Mouse (Mus musculus) CH12.LX (cell line): ENCODE results near the gene Itpr2. TPM values are rescaled to one million over a fixed set of nuclear protein-coding genes. Genes with fewer than 3 reads are reported as not detected.

ENCODE experiments used
- DNase-seq: peaks from one replicate; pipeline ENCODE4 v3.0.0-alpha.2; 2013; ENCODE audit errors: extremely low read depth
- H3K27ac ChIP-seq: 2 replicates; pipeline ENCODE4 v1.5.1; 2012; ENCODE audit warnings: low read depth, mild to moderate bottlenecking, control low read depth, moderate library complexity; ENCODE audit not compliant: insufficient read depth
- H3K27me3 ChIP-seq: replicated peaks from 2 replicates; pipeline ENCODE3; 2012; ENCODE audit warnings: inconsistent platforms
- H3K36me3 ChIP-seq, 2 experiments: replicated peaks in 1 of 2; 2 replicates each; pipeline versions ENCODE3 to v1.6.1; 2012; ENCODE audit warnings: inconsistent platforms in 1 of 2, low read length in 1 of 2, mild to moderate bottlenecking in 1 of 2, mixed read lengths in 1 of 2, moderate library complexity in 1 of 2; ENCODE audit not compliant: control insufficient read depth in 1 of 2, insufficient read depth in 1 of 2
- H3K4me1 ChIP-seq, 2 experiments: 2 replicates each; pipeline ENCODE4 v1.6.1; 2012; ENCODE audit warnings: inconsistent platforms in 1 of 2, moderate library complexity in 1 of 2; ENCODE audit not compliant: insufficient read depth in 2 of 2, control insufficient read depth in 1 of 2
- H3K4me2 ChIP-seq: 2 replicates; pipeline ENCODE4 v1.6.1; 2012; ENCODE audit warnings: low read depth, mild to moderate bottlenecking, control low read depth; ENCODE audit not compliant: poor library complexity, insufficient read depth, severe bottlenecking
- H3K4me3 ChIP-seq, 3 experiments: fragments of 150-350 bp in 1 of 3; sonication (generic) in 1 of 3; replicated peaks in 1 of 3; 2 replicates each; pipeline versions ENCODE3 to v1.5.1; 2011 to 2012; ENCODE audit warnings: low read depth in 2 of 3, low read length in 2 of 3, mild to moderate bottlenecking in 2 of 3, moderate library complexity in 2 of 3, control low read depth in 1 of 3, improper control_type of control experiment in 1 of 3, inconsistent platforms in 1 of 3, mixed read lengths in 1 of 3; ENCODE audit not compliant: poor library complexity in 1 of 3
- H3K79me2 ChIP-seq: replicated peaks from 2 replicates; pipeline ENCODE4 v1.6.1; 2012; ENCODE audit warnings: mild to moderate bottlenecking, moderate library complexity; ENCODE audit not compliant: control insufficient read depth, poor library complexity, insufficient read depth, severe bottlenecking; ENCODE audit errors: extremely low read depth
- H3K9ac ChIP-seq: 2 replicates; pipeline ENCODE4 v1.6.1; 2012; ENCODE audit warnings: low read depth, mild to moderate bottlenecking, control low read depth, moderate library complexity; ENCODE audit not compliant: insufficient read depth
- H3K9me3 ChIP-seq: replicated peaks from 2 replicates; pipeline ENCODE3; 2012; ENCODE audit warnings: low read length, inconsistent platforms, mixed read lengths
- BHLHE40 ChIP-seq: IDR thresholded peaks from 2 replicates; pipeline ENCODE4 v1.6.1; 2011; ENCODE audit warnings: mild to moderate bottlenecking, low read depth, low read length, improper control_type of control experiment
- EP300 ChIP-seq: IDR thresholded peaks from 2 replicates; pipeline ENCODE4 v1.6.1; 2011; ENCODE audit warnings: low read length, improper control_type of control experiment
- IRF4 ChIP-seq: IDR thresholded peaks from 2 replicates; pipeline ENCODE4 v1.6.1; 2014; ENCODE audit warnings: low read depth, mild to moderate bottlenecking, inconsistent platforms, low read length, improper control_type of control experiment
- KAT2A ChIP-seq: IDR thresholded peaks from 2 replicates; pipeline ENCODE4 v1.6.1; 2012; ENCODE audit warnings: low read length, improper control_type of control experiment, inconsistent platforms; ENCODE audit not compliant: insufficient replicate concordance
- MXI1 ChIP-seq: IDR thresholded peaks from 2 replicates; pipeline ENCODE4 v1.6.1; 2011; ENCODE audit warnings: mild to moderate bottlenecking, low read depth, low read length, improper control_type of control experiment
- NRF1 ChIP-seq: IDR thresholded peaks from 2 replicates; pipeline ENCODE4 v1.6.1; 2014; ENCODE audit warnings: low read depth, mild to moderate bottlenecking, inconsistent platforms, low read length, improper control_type of control experiment, moderate library complexity
- TCF12 ChIP-seq: IDR thresholded peaks from 2 replicates; pipeline ENCODE4 v1.6.1; 2014; ENCODE audit warnings: low read depth, mild to moderate bottlenecking, inconsistent platforms, low read length, improper control_type of control experiment
- USF1 ChIP-seq: IDR thresholded peaks from 2 replicates; pipeline ENCODE4 v1.6.1; 2014; ENCODE audit warnings: low read depth, mild to moderate bottlenecking, inconsistent platforms, low read length, improper control_type of control experiment
- dilution Hi-C: fragments of 300-500 bp; cut with MboI; formaldehyde crosslinking; loops from 2 replicates; pipeline ENCODE4 v1.14.3; 2020; ENCODE audit warnings: low sequenced_read_pairs; ENCODE audit not compliant: extremely low pct_unique_long_range_greater_than_20kb, extremely low pct_ligation_motif_present
- in situ Hi-C: fragments of 300-500 bp; cut with MboI; formaldehyde crosslinking; loops from 3 replicates; pipeline ENCODE4 v1.14.3; 2019; ENCODE audit warnings: low sequenced_read_pairs, low pct_ligation_motif_present, low pct_unique_long_range_greater_than_20kb, mixed read lengths
- polyA plus RNA-seq: library from polyadenylated mRNA; unstranded; fragments of >175 nt; gene quantifications from 2 replicates; pipeline ENCODE4 v1.2.1, GENCODE M21; 2012; ENCODE audit warnings: low read depth; ENCODE audit not compliant: insufficient read length
- total RNA-seq, 2 experiments: library from RNA; depleted of rRNA; stranded (reverse); fragments of 300-350 nt in 1 of 2; fragments of >200 nt in 1 of 2; gene quantifications; 2 replicates each; pipeline ENCODE4 v1.2.3; 2012 to 2014

The Itpr2 gene
- total and polyA plus RNA-seq, 3 experiments = 3.5 to 8.9 (median 4.4) TPM

GRCm38 (mm10) chr6:146497866-146498265, 4.2 kb downstream of the Itpr2 start:
- Histone ChIP-seq H3K36me3 (no peaks in the 10 kb centered on the region), H3K9me3 (no peaks in the 10 kb centered on the region), H3K79me2 (no peaks in the 10 kb centered on the region), H3K4me1 (peaks cover 11 to 37% of the 10 kb centered on the region in 2 experiments), H3K4me2 (peak overlapping the region; percentile 17), H3K27me3 (no peaks in the 10 kb centered on the region), H3K9ac (0 out of 2 replicates have a peak overlapping the region, but pooled peaks have one; percentile 15), H3K4me3 (peak overlapping the region in 1 of 3 experiments; percentile 2), H3K27ac (no peak overlapping the region)
- dilution Hi-C loops = no loop called here
- in situ Hi-C loops = no loop called here
- TF ChIP-seq KAT2A (no peak), BHLHE40 (peak; percentile 69), EP300 (peak; percentile 36; the same call in 1 of the 2 replicates)
- DNase-seq = no peak

DNA sequence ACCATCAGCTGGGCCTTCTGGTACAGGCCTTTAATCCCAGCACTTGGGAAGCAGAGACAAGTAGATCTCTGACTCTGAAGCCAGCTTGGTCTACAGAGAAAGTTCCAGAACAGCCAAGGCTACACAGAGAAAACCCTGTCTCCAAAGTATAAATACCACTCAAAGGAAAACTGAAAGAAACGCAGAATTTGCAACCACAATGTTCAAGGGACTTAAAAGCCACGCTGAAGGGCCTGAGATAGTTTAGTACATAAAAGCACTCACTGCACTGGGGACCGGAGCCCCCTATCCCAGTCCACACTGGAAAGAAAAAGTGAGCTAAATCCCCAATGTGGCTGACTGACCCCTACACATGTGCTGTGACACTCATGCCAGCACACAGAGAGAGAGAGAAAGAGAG, 4.6 kb downstream of the Itpr2 start:
- in situ Hi-C loops = no loop called here
- no peak overlapping the region for H3K27ac ChIP-seq

DNA sequence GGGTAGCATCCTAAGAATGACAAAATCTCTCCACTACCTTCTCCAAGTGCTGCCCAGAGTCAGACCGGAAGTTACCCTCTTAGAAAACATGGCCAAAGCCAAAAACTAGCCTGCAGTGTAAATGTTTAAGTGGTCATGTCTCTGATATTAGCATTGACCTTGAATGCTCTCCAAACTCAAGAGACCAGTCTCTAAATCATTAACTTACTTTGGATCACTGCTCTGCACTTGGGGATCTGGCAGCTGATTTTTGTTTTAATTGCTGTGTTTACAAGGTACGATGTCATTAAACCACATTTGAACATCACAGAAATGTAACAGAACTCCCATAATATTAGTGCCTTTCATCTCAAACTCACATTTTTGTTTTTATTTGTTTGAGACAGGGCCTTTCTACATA, 10.3 kb downstream of the Itpr2 start:
- peaks cover 12 to 20% of the 10 kb centered on the region in 2 experiments for H3K4me1 ChIP-seq
- H3K27me3 ChIP-seq = no peaks in the 10 kb centered on the region
- H3K4me3 ChIP-seq = no peak overlapping the region
- no peak for DNase-seq
- no peak overlapping the region for H3K9ac ChIP-seq
- TF ChIP-seq NRF1 = no peak
- no peak for TF ChIP-seq IRF4
- no peaks in the 10 kb centered on the region for H3K36me3 ChIP-seq
- H3K9me3 ChIP-seq = no peaks in the 10 kb centered on the region
- no peak overlapping the region for H3K27ac ChIP-seq
- no peaks in the 10 kb centered on the region for H3K79me2 ChIP-seq
- dilution Hi-C loops (no loop called here), in situ Hi-C loops (no loop called here)
- H3K4me2 ChIP-seq = no peak overlapping the region

More for the DNA sequence above, 4.6 kb downstream of the Itpr2 start:
- dilution Hi-C loops = no loop called here
- Histone ChIP-seq H3K4me2 (peak overlapping the region; percentile 17), H3K36me3 (no peaks in the 10 kb centered on the region)
- no peak for TF ChIP-seq USF1
- TF ChIP-seq MXI1 = no peak
- TF ChIP-seq TCF12 = no peak
- TF ChIP-seq IRF4 = 0 out of 2 replicates have a peak, but pooled peaks have one; percentile 10
- TF ChIP-seq, all 38 proteins: peak for 1
- 0 out of 2 replicates have a peak overlapping the region, but pooled peaks have one; percentile 15 for H3K9ac ChIP-seq
- H3K9me3 ChIP-seq = no peaks in the 10 kb centered on the region
- DNase-seq = no peak
- H3K4me1 ChIP-seq = peaks cover 11 to 36% of the 10 kb centered on the region in 2 experiments
- H3K4me3 ChIP-seq = no peak overlapping the region
- H3K79me2 ChIP-seq = no peaks in the 10 kb centered on the region
- H3K27me3 ChIP-seq = no peaks in the 10 kb centered on the region
